Mouse (Mus musculus) spleen, adult 12 weeks (tissue): ENCODE data around the gene Gm21988.

ENCODE experiments used
- DNase-seq: peaks from one replicate; pipeline ENCODE4 v3.0.0; 2022; ENCODE audit warnings: low spot score

Gene Gm21988

GRCm38 (mm10) chr11:70216103-70216502, 23.5 kb downstream of the Gm21988 start:
- DNase-seq: no peak

- DNase-seq: no peak
Measured at GRCm38 (mm10) chr11:70215301-70215700, 24.3 kb downstream of the Gm21988 start.

GRCm38 (mm10) chr11:70214856-70215209, 24.8 kb downstream of the Gm21988 start:
- no peak for DNase-seq

GRCm38 (mm10) chr11:70214191-70214855, 25.3 kb downstream of the Gm21988 start:
- no peak for DNase-seq

- DNase-seq: no peak
Measured at GRCm38 (mm10) chr11:70213736-70214135, 25.9 kb downstream of the Gm21988 start.

- no peak for DNase-seq
Measured at GRCm38 (mm10) chr11:70212896-70213295, 26.7 kb downstream of the Gm21988 start.

- DNase-seq: no peak
Measured at GRCm38 (mm10) chr11:70212423-70212822, 27.2 kb downstream of the Gm21988 start, which contains the start of gene Slc16a11. TSS of gene Slc16a11 (plus strand) at chr11:70212752.

- no peak for DNase-seq
Measured at GRCm38 (mm10) chr11:70211972-70212371, 27.7 kb downstream of the Gm21988 start.

GRCm38 (mm10) chr11:70210681-70211080, 28.9 kb downstream of the Gm21988 start:
- DNase-seq: no peak

- DNase-seq: no peak
Measured at GRCm38 (mm10) chr11:70208778-70209388, 30.7 kb downstream of the Gm21988 start.

- DNase-seq: no peak
Measured at GRCm38 (mm10) chr11:70207283-70207682, 32.3 kb downstream of the Gm21988 start.

GRCm38 (mm10) chr11:70206801-70207200, 32.8 kb downstream of the Gm21988 start:
- DNase-seq: no peak

- DNase-seq: peak; percentile 68
Measured at GRCm38 (mm10) chr11:70201691-70202090, 37.9 kb downstream of the Gm21988 start.

- no peak for DNase-seq
Measured at GRCm38 (mm10) chr11:70200036-70200608, 39.5 kb downstream of the Gm21988 start.

GRCm38 (mm10) chr11:70199107-70199506, 40.5 kb downstream of the Gm21988 start:
- no peak for DNase-seq

GRCm38 (mm10) chr11:70198332-70198731, 41.3 kb downstream of the Gm21988 start:
- DNase-seq: no peak

- DNase-seq: no peak
Measured at GRCm38 (mm10) chr11:70193354-70194285, 46.0 kb downstream of the Gm21988 start.

GRCm38 (mm10) chr11:70192157-70192556, 47.5 kb downstream of the Gm21988 start:
- DNase-seq: no peak

GRCm38 (mm10) chr11:70191188-70191587, 48.4 kb downstream of the Gm21988 start:
- DNase-seq: no peak

- DNase-seq: no peak
Measured at GRCm38 (mm10) chr11:70189319-70190134, 50.1 kb downstream of the Gm21988 start.
